Mouse (Mus musculus) testis, postnatal 14 days (tissue): ENCODE results near the gene Tmprss2.
"Not testable (repeated sequence)": the region's sequence is repeated elsewhere in the genome, so short reads cannot be mapped to it uniquely, and the experiment has no call there.

Experiments used
- DNase-seq: peaks from one replicate; pipeline ENCODE4 v3.0.0; 2021; ENCODE audit warnings: low spot score

The Tmprss2 gene

GRCm38 (mm10) chr16:97582876-97583275 lies 28.1 kb downstream of the Tmprss2 start:
- DNase-seq = not testable (repeated sequence)

DNA sequence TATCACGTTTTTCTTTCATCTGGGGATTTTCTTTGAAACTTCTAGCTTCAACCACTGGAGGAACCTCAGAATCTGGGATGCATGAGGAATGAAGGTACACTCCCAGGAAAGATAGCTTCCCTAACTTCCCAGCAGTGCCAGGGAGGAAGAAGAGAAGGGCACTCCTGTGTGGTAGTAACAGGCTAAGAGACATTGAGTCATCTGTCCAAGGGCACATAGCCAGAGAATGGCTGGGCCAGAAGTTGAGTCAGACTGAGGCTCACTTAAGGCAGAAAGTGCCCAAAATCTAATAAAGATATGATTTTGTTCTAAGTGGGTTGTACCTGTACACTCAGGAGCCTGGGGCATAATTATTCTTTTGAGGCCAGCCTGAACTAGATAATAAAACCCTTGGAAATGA lies 41.6 kb downstream of the Tmprss2 start:
- no peak for DNase-seq

DNA sequence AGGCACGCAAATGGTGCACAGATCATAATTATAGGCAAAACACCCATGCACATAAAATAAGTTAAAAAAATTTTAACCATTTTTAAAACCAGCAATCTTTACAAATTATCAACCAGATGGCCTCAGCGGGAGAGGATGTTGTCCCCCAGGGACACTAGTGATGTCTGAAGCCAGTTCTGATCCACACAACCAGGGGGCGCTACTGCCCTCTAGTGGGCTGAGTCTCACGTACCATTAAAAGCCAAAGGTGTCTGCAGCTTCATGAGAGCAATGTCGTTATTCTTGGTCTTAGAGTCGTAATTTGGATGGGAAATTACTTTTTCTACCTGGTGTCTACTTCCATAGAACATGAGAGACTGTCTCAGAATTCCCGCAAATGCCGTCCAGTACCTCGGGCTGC lies 42.3 kb downstream of the Tmprss2 start:
- DNase-seq = peak; percentile 24

DNA sequence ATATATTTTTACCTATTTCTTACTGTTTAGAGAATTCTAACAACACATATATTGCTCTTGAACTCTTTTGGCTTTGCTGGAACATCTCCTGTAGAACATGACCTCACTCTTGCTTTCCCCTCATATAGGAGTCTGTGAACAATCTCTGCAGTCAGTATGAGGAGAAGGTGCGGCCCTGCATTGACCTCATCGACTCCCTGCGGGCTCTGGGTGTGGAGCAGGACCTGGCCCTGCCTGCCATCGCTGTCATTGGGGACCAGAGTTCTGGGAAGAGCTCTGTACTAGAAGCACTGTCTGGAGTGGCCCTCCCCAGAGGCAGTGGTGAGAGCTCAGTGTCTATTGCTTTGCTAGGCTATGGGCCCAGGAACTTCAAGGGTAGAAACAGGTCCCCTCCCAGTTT lies 66.7 kb downstream of the Tmprss2 start:
- DNase-seq = no peak

- DNase-seq = no peak
Measured at GRCm38 (mm10) chr16:97536859-97537258, 74.1 kb downstream of the Tmprss2 start.

GRCm38 (mm10) chr16:97535808-97536413 lies 75.1 kb downstream of the Tmprss2 start:
- peak; percentile 62 for DNase-seq

- peak; percentile 58 for DNase-seq
Measured at GRCm38 (mm10) chr16:97534876-97535461, 76.0 kb downstream of the Tmprss2 start.

DNA sequence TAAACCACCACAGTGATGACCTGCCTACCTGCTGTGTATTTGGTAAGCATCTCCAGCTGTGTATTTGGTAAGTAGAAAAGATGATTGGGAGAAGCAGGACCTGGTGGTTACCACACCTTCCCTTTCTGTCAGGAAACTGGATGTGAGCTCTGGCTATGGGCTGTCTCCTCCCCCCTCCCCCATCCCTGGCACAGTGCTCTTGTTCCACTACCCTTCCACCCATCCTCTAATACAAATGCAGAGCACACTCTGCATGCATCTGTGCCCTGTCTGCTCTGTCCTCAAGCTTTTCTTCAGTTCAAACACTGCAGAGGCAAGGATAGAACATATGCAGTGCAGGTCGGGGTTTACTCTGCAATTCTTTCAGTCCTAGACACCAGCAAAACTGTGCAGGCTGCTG lies 76.5 kb downstream of the Tmprss2 start:
- no peak for DNase-seq

DNA sequence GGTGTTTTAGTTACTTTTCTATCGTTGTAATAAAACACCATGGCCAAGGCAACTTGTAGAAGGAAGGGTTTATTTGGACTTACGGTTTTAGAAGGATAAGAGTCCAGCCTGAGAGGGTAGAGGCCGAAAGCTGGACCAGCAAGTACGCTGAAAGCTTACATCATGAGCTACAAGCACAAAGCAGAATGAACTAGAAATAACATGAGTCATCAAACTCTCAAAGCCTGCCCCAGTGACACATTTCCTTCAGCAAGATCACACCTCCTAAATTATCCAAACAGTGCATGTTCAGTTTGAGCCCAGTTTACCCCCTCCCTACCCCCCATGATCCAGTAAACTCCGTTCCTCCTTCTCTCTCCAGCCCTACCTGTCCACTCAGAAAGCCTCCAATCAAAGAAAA lies 77.2 kb downstream of the Tmprss2 start:
- no peak for DNase-seq

GRCm38 (mm10) chr16:97533126-97533525 lies 77.9 kb downstream of the Tmprss2 start:
- no peak for DNase-seq

DNA sequence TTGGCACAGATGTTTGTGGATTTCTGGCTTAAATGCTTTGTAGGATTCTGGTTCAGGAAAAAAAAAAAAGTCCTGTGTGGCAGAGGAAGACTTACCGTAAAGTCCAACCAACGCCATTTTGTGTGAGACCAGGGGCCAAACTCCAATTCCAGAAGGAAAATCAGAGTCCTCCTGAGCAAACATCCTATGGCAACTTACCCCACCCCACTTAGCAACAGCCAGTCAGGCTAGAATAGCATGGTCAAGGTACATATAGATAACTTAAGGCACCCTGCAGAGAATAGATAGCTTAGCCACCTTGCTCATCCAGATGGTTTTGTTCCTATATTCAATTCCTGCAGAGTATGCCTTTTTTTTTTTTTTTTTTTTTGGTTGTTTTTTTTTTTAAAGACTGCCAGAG lies 81.8 kb downstream of the Tmprss2 start:
- DNase-seq = no peak

GRCm38 (mm10) chr16:97523024-97523423 lies 88.0 kb downstream of the Tmprss2 start:
- peak; percentile 28 for DNase-seq

GRCm38 (mm10) chr16:97521983-97522382 lies 89.0 kb downstream of the Tmprss2 start:
- no peak for DNase-seq

- DNase-seq = no peak
Measured at GRCm38 (mm10) chr16:97516341-97516740, 94.7 kb downstream of the Tmprss2 start.
